Mouse (Mus musculus) brain, embryonic 14.5 days (tissue): ENCODE data around the gene Eno2. TPM values are rescaled to one million over a fixed set of nuclear protein-coding genes. Genes with fewer than 3 reads are reported as not detected.
A peak's percentile ranks its signal among the peaks of the same experiment; 100 is the strongest.

Experiments
- DNase-seq: peaks from one replicate; pipeline ENCODE4 v3.0.0-alpha.2; 2011; ENCODE audit warnings: low read depth
- CTCF ChIP-seq: fragments of 200-500 bp; IDR thresholded peaks from 2 replicates; pipeline ENCODE4 v1.5.1; 2012; ENCODE audit warnings: inconsistent platforms, mild to moderate bottlenecking, moderate library complexity, borderline replicate concordance; ENCODE audit not compliant: insufficient read depth, insufficient read length; ENCODE audit errors: extremely low read depth
- POLR2A ChIP-seq: fragments of 200-500 bp; IDR thresholded peaks from 2 replicates; pipeline ENCODE4 v1.6.1; 2012; ENCODE audit warnings: mild to moderate bottlenecking, inconsistent platforms, borderline replicate concordance; ENCODE audit not compliant: poor library complexity, insufficient read depth, insufficient read length, severe bottlenecking; ENCODE audit errors: extremely low read depth
- polyA plus RNA-seq: library from polyadenylated mRNA; depleted of rRNA; stranded (reverse); fragments of >200 nt; gene quantifications from 2 replicates; pipeline ENCODE4 v1.2.3, GENCODE M21; 2012; rRNA removed

Eno2 gene
- 48.6 and 69.6 TPM in 2 replicates for polyA plus RNA-seq

GRCm38 (mm10) chr6:124769101-124769765 is at the start of gene Eno2:
Gene Eno2, minus strand, starts transcription at chr6:124769673.
- peak; percentile 22; the same call in 1 of the 2 replicates for TF ChIP-seq POLR2A
- no peak for TF ChIP-seq CTCF

GRCm38 (mm10) chr6:124817971-124818370 is 48.5 kb upstream of the Eno2 start:
- no peak for DNase-seq
- TF ChIP-seq CTCF (no peak), POLR2A (no peak)

More at GRCm38 (mm10) chr6:124769101-124769765, at the start of gene Eno2:
- DNase-seq = peak; percentile 88

GRCm38 (mm10) chr6:124817563-124817962 is 48.1 kb upstream of the Eno2 start:
- TF ChIP-seq POLR2A (no peak), CTCF (no peak)
- no peak for DNase-seq

GRCm38 (mm10) chr6:124817125-124817524 is 47.7 kb upstream of the Eno2 start:
- DNase-seq = no peak
- TF ChIP-seq CTCF (no peak), POLR2A (no peak)

GRCm38 (mm10) chr6:124816611-124817010 is 47.1 kb upstream of the Eno2 start:
- no peak for DNase-seq
- TF ChIP-seq POLR2A (no peak), CTCF (no peak)

- peak; percentile 33 for DNase-seq
- TF ChIP-seq POLR2A (no peak), CTCF (no peak)
Observed at GRCm38 (mm10) chr6:124814858-124815774, 45.6 kb upstream of the Eno2 start.

GRCm38 (mm10) chr6:124814448-124814847 is 45.0 kb upstream of the Eno2 start:
- no peak for DNase-seq
- TF ChIP-seq POLR2A = no peak
- no peak for TF ChIP-seq CTCF

- peak; percentile 95 for DNase-seq
- TF ChIP-seq CTCF = no peak
- TF ChIP-seq POLR2A = peak; percentile 76; the same call in 1 of the 2 replicates
Observed at GRCm38 (mm10) chr6:124813933-124814332, 44.5 kb upstream of the Eno2 start, which contains the start of gene Tpi1. Gene Tpi1, minus strand, starts transcription at chr6:124814296.

GRCm38 (mm10) chr6:124813496-124813895 is 44.0 kb upstream of the Eno2 start:
- TF ChIP-seq POLR2A (peak; percentile 28; the same call in 1 of the 2 replicates), CTCF (no peak)

GRCm38 (mm10) chr6:124812848-124813247 is 43.4 kb upstream of the Eno2 start:
- TF ChIP-seq POLR2A (no peak), CTCF (no peak)
- no peak for DNase-seq

More at GRCm38 (mm10) chr6:124813496-124813895, 44.0 kb upstream of the Eno2 start:
- DNase-seq = peak; percentile 90
